Comparison of ENCODE assay signal across 7 mouse cellular contexts in the genomic region with DNA sequence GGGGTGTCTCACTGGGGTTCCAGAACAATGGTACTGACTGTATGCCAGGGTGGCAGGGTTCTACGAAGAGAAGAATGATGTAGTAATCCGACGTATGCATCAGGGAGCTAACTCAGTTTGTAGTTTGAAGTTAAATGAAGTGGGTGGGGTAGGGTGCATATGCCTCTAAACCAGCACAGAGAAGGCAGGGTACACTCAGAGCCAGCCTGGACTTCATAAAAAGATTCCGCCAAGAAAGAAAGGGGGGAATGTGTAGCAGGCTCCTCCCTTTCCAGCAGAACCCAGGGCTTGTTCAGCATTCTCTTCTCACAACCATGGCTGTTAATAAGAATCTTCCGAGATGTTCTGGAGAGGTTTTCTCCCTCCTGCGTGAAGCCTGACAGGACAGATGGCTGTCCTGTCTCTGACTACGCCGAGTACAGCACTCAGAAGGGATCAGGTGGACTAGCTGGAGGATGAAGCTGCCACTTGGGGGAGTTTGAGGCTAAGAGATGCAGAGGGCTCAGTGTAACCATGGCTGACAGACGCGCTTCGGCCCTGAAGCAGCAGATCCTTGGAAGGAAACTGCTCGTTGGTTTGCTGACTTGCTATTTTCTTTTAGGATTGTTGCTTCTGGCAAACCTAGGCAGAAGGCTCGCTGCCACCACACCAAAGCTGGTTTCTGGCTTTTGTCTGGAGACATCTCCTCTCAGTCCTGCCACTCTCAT.
DNase-seq lines count a peak whose midpoint lies in the region; ATAC-seq lines count a peak whose summit lies in the region.

No protein-coding gene starts in this region.

- H3K9ac ChIP-seq in forebrain, embryonic 15.5 days (replicated peaks) = no peak overlapping the region

- H3K4me1 ChIP-seq in forebrain, embryonic 15.5 days = peaks cover 13% of the 10 kb centered on the region

- H3K4me3 ChIP-seq in forebrain, embryonic 15.5 days = no peak overlapping the region

- H3K27ac ChIP-seq in forebrain, embryonic 15.5 days (replicated peaks) = 0 out of 2 replicates have a peak overlapping the region, but pooled peaks have one; percentile 23

- DNase-seq in Muller cell, postnatal 12 days (ENCODE audit: inconsistent ontology term) = peak; percentile 51
- peak; percentile 29 for DNase-seq in cerebellum, adult 11 months
- peak; percentile 51 to 53 for DNase-seq in heart, postnatal 36 days
- DNase-seq in layer of hippocampus, adult 18-20 months (ENCODE audit: low spot score in 2 of 2) = peak; percentile 22 to 75
- peak; percentile 73 for DNase-seq in lung, postnatal 25 days (ENCODE audit: low spot score)
- peak; percentile 78 for DNase-seq in retina, postnatal 1 day

- H3K4me2 ChIP-seq in forebrain, embryonic 15.5 days (replicated peaks) = no peak overlapping the region

- 37% methylated on average over 13 of the region's 13 CpGs for WGBS in forebrain, embryonic 15.5 days

- no peaks in the 10 kb centered on the region for H3K9me3 ChIP-seq in forebrain, embryonic 15.5 days

- H3K36me3 ChIP-seq in forebrain, embryonic 15.5 days = no peaks in the 10 kb centered on the region

- intact Hi-C loops in heart, postnatal 36 days (cut with DNase I) = loop anchor here (1.0 to 10.0 kb wide), 4 partner anchors 95 to 807 kb away; no protein-coding TSS in a partner anchor

- H3K27me3 ChIP-seq in forebrain, embryonic 15.5 days = no peaks in the 10 kb centered on the region

- ATAC-seq in forebrain, embryonic 15.5 days (replicated peaks) = peak; percentile 96
